Mouse (Mus musculus): ENCODE data around the gene Tmem35b.

DNA sequence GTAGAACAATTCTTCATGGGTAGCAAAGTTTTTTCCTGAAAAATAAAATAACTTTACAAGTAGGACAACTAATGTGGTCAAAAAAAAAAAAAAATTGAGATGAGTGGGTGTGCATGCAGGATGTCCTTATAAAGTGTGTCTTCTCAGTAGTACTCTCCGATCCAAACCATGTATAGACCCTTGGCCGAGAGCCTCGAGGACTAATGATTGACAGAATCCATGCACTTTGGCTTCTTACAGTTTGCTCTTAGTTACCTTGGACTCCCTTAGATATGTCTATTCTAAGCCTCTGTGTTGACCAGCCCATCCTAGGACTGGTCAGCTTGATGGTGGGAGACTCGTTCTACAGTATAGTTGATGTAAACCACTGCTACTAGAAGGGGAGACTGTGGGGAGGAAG is 15.9 kb upstream of the Tmem35b start:
- no peak for TF ChIP-seq CTCF (IDR thresholded peaks at IDR 0.05; ENCODE audit: insufficient read depth, low read length)
- TF ChIP-seq POLR2A (IDR thresholded peaks at IDR 0.05; ENCODE audit: borderline replicate concordance, extremely low read depth, low read depth, low read length), result no peak

All from lung, adult 2 months (tissue).